Mouse (Mus musculus): ENCODE measurements at regions not wholly inside any gene's neighbourhood (a gene's known extent, or its start where the extent isn't known, plus 50 kb on each side); places are given as distances from the start of the nearest gene placed in this dataset.
"Not testable (repeated sequence)": the region's sequence is repeated elsewhere in the genome, so short reads cannot be mapped to it uniquely, and the experiment has no call there.

DNA sequence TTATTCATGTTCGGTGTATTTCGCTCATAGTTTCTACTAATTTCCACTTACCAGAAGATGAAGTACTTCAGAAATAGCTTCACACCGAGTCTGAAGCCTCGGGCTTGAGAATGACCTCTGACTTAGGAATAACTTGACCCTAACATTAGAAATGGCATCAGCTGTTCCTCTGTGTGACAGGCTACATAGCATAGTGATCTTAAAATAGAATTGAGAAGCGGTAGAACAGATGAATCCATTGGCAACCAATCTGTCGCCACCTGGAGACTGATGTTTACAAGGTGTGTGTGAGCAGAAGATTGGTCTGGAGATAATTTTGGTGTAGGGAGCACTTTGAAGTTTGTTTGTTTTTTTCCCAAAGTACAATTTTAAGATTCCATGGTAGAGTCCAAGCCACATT is 60.9 kb upstream of the Ahi1 start:
- no peak for DNase-seq

- DNase-seq = no peak
These were observed 68.7 kb upstream of the Ahi1 start for GRCm38 (mm10) chr10:20883618-20884017.

DNA sequence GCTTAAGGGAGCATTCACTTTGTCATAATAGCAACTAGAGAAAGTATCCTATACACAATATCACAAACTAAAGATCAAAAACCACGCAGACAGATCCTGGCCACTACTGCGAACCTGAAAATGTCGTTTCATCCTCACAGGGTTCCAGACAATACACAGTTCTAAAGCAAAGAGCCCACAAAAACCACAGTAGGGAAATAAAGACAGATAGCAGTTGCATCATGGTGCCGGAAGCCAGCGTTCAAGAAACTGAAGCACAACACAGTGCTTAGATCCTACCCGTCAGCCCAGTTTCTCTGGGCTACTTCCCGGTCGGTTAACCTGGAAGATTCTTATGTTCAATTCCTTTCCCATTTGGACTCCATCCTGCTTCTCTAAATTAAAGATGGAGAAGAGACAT is 69.7 kb upstream of the Ahi1 start:
- DNase-seq = no peak

GRCm38 (mm10) chr10:20880251-20880650 is 72.1 kb upstream of the Ahi1 start:
- DNase-seq = no peak

- DNase-seq = no peak
These were observed 72.9 kb upstream of the Ahi1 start for GRCm38 (mm10) chr10:20879482-20879881.

DNA sequence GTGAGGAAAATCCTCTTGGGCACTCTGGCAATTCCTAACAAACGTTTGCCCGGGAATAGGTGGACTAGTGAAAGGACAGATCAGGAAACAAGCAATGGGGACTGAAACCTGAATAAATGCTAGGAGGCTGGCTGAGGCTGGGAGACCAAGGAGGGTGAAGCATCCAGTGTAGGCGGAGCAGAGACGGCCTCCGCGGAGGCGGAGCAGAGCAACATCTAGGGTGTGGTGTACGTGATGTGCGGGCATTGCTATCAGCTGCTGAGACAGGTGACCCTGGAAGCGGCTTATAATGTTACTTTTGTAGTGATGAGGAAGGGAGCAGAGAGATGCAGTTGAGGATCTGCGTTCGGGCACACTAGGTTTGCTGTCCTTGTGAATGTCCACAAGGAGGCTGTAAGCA is 85.3 kb upstream of the Ahi1 start:
- DNase-seq = no peak

DNA sequence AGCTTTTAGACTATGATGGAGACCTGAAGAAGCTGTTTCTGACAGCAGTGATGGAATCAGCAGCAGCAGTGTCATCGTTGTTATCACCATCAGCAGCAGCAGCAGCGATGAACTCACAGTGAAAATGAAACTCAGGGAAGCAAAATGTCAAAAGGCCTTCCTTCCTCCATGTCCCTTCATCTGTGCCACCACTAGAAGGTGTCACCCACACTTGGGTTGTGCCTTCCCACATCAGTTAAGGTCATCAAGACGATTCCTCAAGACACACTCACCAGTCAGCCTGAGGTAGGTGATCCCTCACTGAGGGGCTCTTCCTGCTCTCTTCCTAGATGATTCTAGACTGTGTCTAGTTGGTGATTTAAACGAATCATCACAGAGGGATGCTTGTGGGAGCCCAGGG is 87.3 kb upstream of the Ahi1 start:
- DNase-seq = no peak

- DNase-seq = no peak
These were observed 94.9 kb upstream of the Ahi1 start for GRCm38 (mm10) chr10:20857413-20857812.

DNA sequence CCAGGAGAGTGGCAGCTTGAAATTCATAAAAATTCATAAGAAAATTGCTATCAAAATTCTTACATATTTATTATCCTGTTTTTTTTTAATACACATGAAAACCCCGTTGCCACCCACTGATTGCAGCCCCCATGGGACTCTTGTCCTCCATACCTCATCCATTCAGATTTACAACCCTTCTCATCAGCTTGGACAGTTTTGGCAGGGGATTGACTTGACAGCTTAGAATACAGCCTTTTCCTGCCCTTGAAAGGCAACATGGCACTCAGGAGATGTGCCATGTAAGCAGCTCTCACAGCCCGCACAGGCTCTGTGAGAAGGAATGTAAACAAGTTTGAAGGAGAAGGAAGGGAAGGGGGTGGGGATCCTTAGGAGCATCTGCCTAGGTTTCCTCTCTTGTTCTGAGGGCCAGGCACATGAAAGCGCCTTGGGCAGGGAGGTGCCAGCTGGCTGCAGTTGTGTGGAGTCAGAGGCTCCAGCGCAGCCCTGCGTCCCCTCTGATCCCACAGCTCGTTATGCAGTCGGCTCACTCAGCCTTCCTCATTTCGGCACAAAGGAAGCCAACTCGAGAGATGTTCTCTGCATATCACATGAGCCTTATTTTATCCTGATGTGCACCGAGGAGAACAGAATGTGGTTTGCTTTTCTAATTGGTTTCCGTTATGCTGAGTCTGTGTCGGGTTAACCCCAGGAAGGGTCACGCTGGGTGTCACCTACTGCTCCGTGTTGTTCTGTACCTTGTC is 97.6 kb upstream of the Ahi1 start:
- no peak for DNase-seq

DNA sequence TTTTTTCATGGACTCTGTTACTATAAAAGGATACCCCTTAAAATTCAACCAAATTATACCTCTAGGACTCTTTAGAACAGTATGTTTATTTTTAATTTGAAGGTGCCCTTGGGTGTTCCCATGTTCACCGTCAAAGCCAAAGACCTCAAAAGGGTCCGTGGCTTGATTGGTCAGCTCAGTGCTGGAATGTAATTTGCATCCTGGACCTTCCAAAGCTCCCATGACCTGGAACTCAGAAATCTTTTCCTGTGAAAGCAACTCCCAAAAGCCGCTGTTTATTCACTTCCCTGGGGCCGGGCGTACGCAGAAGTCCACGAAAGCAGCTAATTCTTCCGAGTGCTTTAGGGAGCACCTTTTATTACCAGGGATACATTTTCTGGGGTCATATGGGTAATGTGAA is 105.1 kb upstream of the Ahi1 start:
- no peak for DNase-seq

DNA sequence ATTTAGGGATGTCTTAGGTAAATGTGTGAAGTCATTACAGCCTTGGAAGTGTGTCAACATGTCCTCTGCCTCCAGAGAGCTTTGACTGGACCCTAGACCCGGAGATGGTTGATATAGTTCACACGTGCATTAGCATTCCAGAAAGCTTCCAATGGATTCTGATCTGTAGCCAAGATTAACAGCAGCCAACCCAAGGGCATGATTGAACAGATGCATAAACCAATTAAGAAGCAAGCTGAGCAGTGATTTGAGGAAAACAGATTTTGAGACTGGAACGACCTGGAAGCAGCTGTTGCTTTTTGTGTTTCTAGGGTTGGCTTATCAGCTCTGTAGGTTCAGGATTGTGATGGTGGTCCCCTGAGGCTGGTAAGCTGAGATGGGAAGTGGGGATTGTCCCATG is 109.1 kb upstream of the Ahi1 start:
- no peak for DNase-seq

DNA sequence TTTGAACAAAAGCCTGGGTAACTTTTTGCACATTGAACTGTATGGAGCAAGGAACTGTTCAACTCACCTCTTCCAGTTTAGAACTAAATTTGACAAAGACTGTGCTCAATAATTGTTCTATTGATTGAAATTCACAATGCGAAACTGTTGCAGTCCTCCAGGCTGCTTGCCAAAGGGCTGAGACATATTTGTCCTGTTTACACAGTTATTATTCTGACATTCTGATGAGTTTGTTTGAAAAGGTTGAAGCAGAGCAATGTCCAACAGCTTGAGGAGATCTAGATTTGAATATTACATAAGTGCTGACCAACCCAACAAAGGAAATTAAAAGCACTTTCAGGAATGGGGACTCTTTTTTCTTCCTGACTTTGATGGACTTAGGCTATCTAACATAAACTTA is 110.2 kb upstream of the Ahi1 start:
- DNase-seq = no peak

GRCm38 (mm10) chr10:20841430-20842040 is 110.8 kb upstream of the Ahi1 start:
- no peak for DNase-seq

GRCm38 (mm10) chr10:20838685-20839425 is 113.5 kb upstream of the Ahi1 start:
- DNase-seq = no peak

- not testable (repeated sequence) for DNase-seq
These were observed 111.9 kb upstream of the Pde7b start for GRCm38 (mm10) chr10:20836816-20837215.

DNA sequence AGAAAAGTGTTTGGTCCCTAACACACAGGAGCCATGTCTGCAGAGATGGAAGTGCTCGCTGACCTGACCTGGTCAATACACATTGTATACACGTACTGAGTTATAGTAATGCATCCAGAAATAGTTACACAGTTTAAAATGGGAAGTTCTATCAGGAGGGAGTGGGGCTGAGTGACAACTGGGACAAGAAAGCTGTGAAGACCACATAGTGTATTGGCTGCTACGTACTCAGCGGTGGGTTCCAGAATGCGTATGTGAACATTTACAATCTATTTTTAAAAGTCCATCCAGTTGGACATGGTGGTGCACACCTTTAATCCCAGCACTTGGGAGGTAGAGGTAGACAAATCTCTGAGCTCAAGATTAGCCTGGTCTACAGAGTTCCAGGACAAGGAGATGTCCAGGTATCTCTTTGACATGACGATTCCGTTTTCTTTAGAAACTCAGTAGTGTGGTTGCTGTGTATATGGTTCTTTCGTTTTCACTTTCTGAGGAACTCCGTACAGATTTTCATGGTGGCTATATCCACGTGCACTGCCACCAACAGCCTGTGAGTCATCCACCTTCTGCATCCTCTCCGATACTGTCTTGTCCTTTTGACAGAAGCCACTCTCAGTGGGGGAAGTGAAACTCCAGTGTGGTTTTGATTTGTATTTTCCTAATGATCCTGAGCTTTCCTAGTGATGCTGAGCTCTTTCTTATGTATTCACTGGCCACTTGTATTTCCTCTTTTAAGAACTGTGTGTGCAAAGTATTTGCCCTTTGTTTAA is 110.1 kb upstream of the Pde7b start:
- peak in 1 of 2 experiments; percentile 6 for DNase-seq

- DNase-seq = no peak
These were observed 103.4 kb upstream of the Pde7b start for GRCm38 (mm10) chr10:20828304-20828703.

GRCm38 (mm10) chr10:20827473-20827872 is 102.6 kb upstream of the Pde7b start:
- no peak for DNase-seq

- no peak for DNase-seq
These were observed 93.7 kb upstream of the Pde7b start for GRCm38 (mm10) chr10:20818548-20818947.

DNA sequence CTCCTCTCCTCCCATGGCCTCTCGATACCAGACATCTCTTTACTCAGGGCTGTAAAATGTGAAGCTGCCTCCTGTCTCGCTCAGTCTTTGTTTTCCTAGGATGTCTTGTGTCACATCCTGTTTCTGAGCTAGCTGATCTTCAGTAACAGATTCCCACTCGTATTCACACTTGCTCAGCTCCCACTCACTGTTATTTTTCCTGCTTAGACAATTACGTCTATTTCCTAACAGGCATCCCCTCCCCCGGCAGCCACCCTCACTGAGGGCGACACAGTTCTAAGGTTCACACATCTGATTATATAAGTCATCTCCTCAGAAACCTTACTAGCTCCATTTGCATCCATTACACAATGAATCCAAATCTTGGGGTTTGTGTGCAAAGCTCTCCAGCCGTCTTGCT is 74.9 kb upstream of the Pde7b start:
- DNase-seq = no peak

- DNase-seq = no peak
These were observed 73.5 kb upstream of the Pde7b start for GRCm38 (mm10) chr10:20798400-20798799.

GRCm38 (mm10) chr10:20793956-20794355 is 69.1 kb upstream of the Pde7b start:
- no peak for DNase-seq

GRCm38 (mm10) chr10:20780946-20781345 is 56.1 kb upstream of the Pde7b start:
- DNase-seq = no peak
